Mouse (Mus musculus): Measurements from ENCODE around the gene Vmn1r44. TPM values are rescaled to one million over a fixed set of nuclear protein-coding genes. Genes with fewer than 3 reads are reported as not detected.
"Not testable (repeated sequence)": the region's sequence is repeated elsewhere in the genome, so short reads cannot be mapped to it uniquely, and the experiment has no call there.

Vmn1r44 gene
- not detected in 2 replicates for polyA plus RNA-seq (2012; rRNA removed)

- Histone ChIP-seq H3K4me3 (ENCODE audit: insufficient read depth, low read length) (no peak within 1 kb of the TSS), H3K4me1 (ENCODE audit: control insufficient read depth, insufficient read depth, low read length) (no peaks in the 10 kb centered on the region), H3K27ac (ENCODE audit: insufficient read depth, low read length) (no peak within 1 kb of the TSS)
- TF ChIP-seq POLR2A (IDR thresholded peaks at IDR 0.05; ENCODE audit: extremely low read depth, insufficient read depth, low read length): no peak
- no peak for TF ChIP-seq CTCF (IDR thresholded peaks at IDR 0.05; ENCODE audit: extremely low read depth, insufficient read depth, low read length)
These were observed at the start of gene Vmn1r44 for GRCm38 (mm10) chr6:89883360-89883759. Gene Vmn1r44, plus strand, starts transcription at chr6:89883660.

- no peak for TF ChIP-seq POLR2A (IDR thresholded peaks at IDR 0.05; ENCODE audit: extremely low read depth, insufficient read depth, low read length)
These were observed 25.9 kb upstream of the Vmn1r44 start for GRCm38 (mm10) chr6:89857552-89857951.

GRCm38 (mm10) chr6:89859839-89860238 is 23.6 kb upstream of the Vmn1r44 start:
- Histone ChIP-seq H3K4me3 (ENCODE audit: insufficient read depth, low read length) (no peak overlapping the region), H3K27ac (ENCODE audit: insufficient read depth, low read length) (no peak overlapping the region), H3K4me1 (ENCODE audit: control insufficient read depth, insufficient read depth, low read length) (no peaks in the 10 kb centered on the region)
- TF ChIP-seq POLR2A (IDR thresholded peaks at IDR 0.05; ENCODE audit: extremely low read depth, insufficient read depth, low read length) (no peak), CTCF (IDR thresholded peaks at IDR 0.05; ENCODE audit: extremely low read depth, insufficient read depth, low read length) (no peak)

More at GRCm38 (mm10) chr6:89857552-89857951, 25.9 kb upstream of the Vmn1r44 start:
- Histone ChIP-seq H3K4me3 (ENCODE audit: insufficient read depth, low read length) (no peak overlapping the region), H3K27ac (ENCODE audit: insufficient read depth, low read length) (no peak overlapping the region), H3K4me1 (ENCODE audit: control insufficient read depth, insufficient read depth, low read length) (no peaks in the 10 kb centered on the region)

GRCm38 (mm10) chr6:89863792-89864191 is 19.7 kb upstream of the Vmn1r44 start:
- Histone ChIP-seq H3K4me1 (ENCODE audit: control insufficient read depth, insufficient read depth, low read length) (no peaks in the 10 kb centered on the region), H3K27ac (ENCODE audit: insufficient read depth, low read length) (no peak overlapping the region), H3K4me3 (ENCODE audit: insufficient read depth, low read length) (no peak overlapping the region)
- TF ChIP-seq CTCF (IDR thresholded peaks at IDR 0.05; ENCODE audit: extremely low read depth, insufficient read depth, low read length) (no peak), POLR2A (IDR thresholded peaks at IDR 0.05; ENCODE audit: extremely low read depth, insufficient read depth, low read length) (no peak)

GRCm38 (mm10) chr6:89867276-89867675 is 16.2 kb upstream of the Vmn1r44 start:
- H3K4me3 ChIP-seq (ENCODE audit: insufficient read depth, low read length): no peak overlapping the region
- no peak overlapping the region for H3K27ac ChIP-seq (ENCODE audit: insufficient read depth, low read length)
- no peaks in the 10 kb centered on the region for H3K4me1 ChIP-seq (ENCODE audit: control insufficient read depth, insufficient read depth, low read length)
- no peak for TF ChIP-seq POLR2A (IDR thresholded peaks at IDR 0.05; ENCODE audit: extremely low read depth, insufficient read depth, low read length)
- no peak for TF ChIP-seq CTCF (IDR thresholded peaks at IDR 0.05; ENCODE audit: extremely low read depth, insufficient read depth, low read length)

- no peak for TF ChIP-seq POLR2A (IDR thresholded peaks at IDR 0.05; ENCODE audit: extremely low read depth, insufficient read depth, low read length)
- TF ChIP-seq CTCF (IDR thresholded peaks at IDR 0.05; ENCODE audit: extremely low read depth, insufficient read depth, low read length): no peak
- Histone ChIP-seq H3K4me1 (ENCODE audit: control insufficient read depth, insufficient read depth, low read length) (no peaks in the 10 kb centered on the region), H3K4me3 (ENCODE audit: insufficient read depth, low read length) (no peak overlapping the region), H3K27ac (ENCODE audit: insufficient read depth, low read length) (no peak overlapping the region)
These were observed 15.5 kb upstream of the Vmn1r44 start for GRCm38 (mm10) chr6:89867976-89868375.

GRCm38 (mm10) chr6:89876313-89876712 is 7.1 kb upstream of the Vmn1r44 start, which contains the start of the genes Vmn1r42 and Vmn1r43:
Gene Vmn1r42, minus strand, starts transcription at chr6:89876413.
Gene Vmn1r43, minus strand, starts transcription at chr6:89876413.
- not testable (repeated sequence) for H3K27ac ChIP-seq (ENCODE audit: insufficient read depth, low read length); H3K4me1 ChIP-seq (ENCODE audit: control insufficient read depth, insufficient read depth, low read length); H3K4me3 ChIP-seq (ENCODE audit: insufficient read depth, low read length)

- Histone ChIP-seq H3K27ac (ENCODE audit: insufficient read depth, low read length) (no peak overlapping the region), H3K4me1 (ENCODE audit: control insufficient read depth, insufficient read depth, low read length) (no peaks in the 10 kb centered on the region), H3K4me3 (ENCODE audit: insufficient read depth, low read length) (no peak overlapping the region)
- TF ChIP-seq CTCF (IDR thresholded peaks at IDR 0.05; ENCODE audit: extremely low read depth, insufficient read depth, low read length) (no peak), POLR2A (IDR thresholded peaks at IDR 0.05; ENCODE audit: extremely low read depth, insufficient read depth, low read length) (no peak)
These were observed 6.5 kb upstream of the Vmn1r44 start for GRCm38 (mm10) chr6:89876963-89877362.

- H3K27ac ChIP-seq (ENCODE audit: insufficient read depth, low read length): no peak overlapping the region
- no peaks in the 10 kb centered on the region for H3K4me1 ChIP-seq (ENCODE audit: control insufficient read depth, insufficient read depth, low read length)
- H3K4me3 ChIP-seq (ENCODE audit: insufficient read depth, low read length): no peak overlapping the region
- TF ChIP-seq CTCF (IDR thresholded peaks at IDR 0.05; ENCODE audit: extremely low read depth, insufficient read depth, low read length) (no peak), POLR2A (IDR thresholded peaks at IDR 0.05; ENCODE audit: extremely low read depth, insufficient read depth, low read length) (no peak)
These were observed 2.6 kb upstream of the Vmn1r44 start for GRCm38 (mm10) chr6:89880867-89881266.

- Histone ChIP-seq H3K27ac (ENCODE audit: insufficient read depth, low read length) (no peak overlapping the region), H3K4me3 (ENCODE audit: insufficient read depth, low read length) (no peak overlapping the region), H3K4me1 (ENCODE audit: control insufficient read depth, insufficient read depth, low read length) (no peaks in the 10 kb centered on the region)
- TF ChIP-seq POLR2A (IDR thresholded peaks at IDR 0.05; ENCODE audit: extremely low read depth, insufficient read depth, low read length): no peak
- TF ChIP-seq CTCF (IDR thresholded peaks at IDR 0.05; ENCODE audit: extremely low read depth, insufficient read depth, low read length): no peak
These were observed 352 bp downstream of the Vmn1r44 start for GRCm38 (mm10) chr6:89883812-89884211.

GRCm38 (mm10) chr6:89940498-89940897 is 57.0 kb downstream of the Vmn1r44 start, which contains the start of gene Vmn1r45:
Gene Vmn1r45, minus strand, starts transcription at chr6:89940598.
- not testable (repeated sequence) for H3K4me1 ChIP-seq (ENCODE audit: control insufficient read depth, insufficient read depth, low read length); H3K4me3 ChIP-seq (ENCODE audit: insufficient read depth, low read length); H3K27ac ChIP-seq (ENCODE audit: insufficient read depth, low read length)

All from cortical plate, adult 2 months (tissue).